22 mouse cellular contexts compared by ENCODE assay signal in genomic region chr6:136041821-136042220, GRCm38 (mm10).
"Had no signal": no experiment of that assay in that cellular context is flagged by ENCODE, and none has a peak within 500 bp of the region (broad histone marks: within the 10 kb centered on the region; RNA-seq: fewer than 3 reads in every experiment).

No protein-coding gene starts in this region.

- H3K27ac ChIP-seq: heart, embryonic 10.5 days; hindbrain, embryonic 10.5 days; hindbrain, embryonic 13.5 days; intestine, embryonic 15.5 days; kidney, embryonic 15.5 days; kidney, postnatal 0 days; limb, embryonic 13.5 days; limb, embryonic 15.5 days; liver, embryonic 12.5 days had no signal

- H3K4me2 ChIP-seq: heart, embryonic 12.5 days; hindbrain, embryonic 13.5 days; intestine, embryonic 15.5 days; kidney, embryonic 15.5 days; limb, embryonic 13.5 days; limb, embryonic 15.5 days; liver, embryonic 12.5 days had no signal

- H3K9me3 ChIP-seq: heart, embryonic 10.5 days; heart, embryonic 12.5 days; hindbrain, embryonic 10.5 days; hindbrain, embryonic 13.5 days; intestine, embryonic 15.5 days; kidney, embryonic 15.5 days; limb, embryonic 13.5 days; limb, embryonic 15.5 days had no signal

- H3K4me1 ChIP-seq: heart, embryonic 10.5 days; heart, embryonic 12.5 days; hindbrain, embryonic 10.5 days; intestine, embryonic 15.5 days; kidney, embryonic 15.5 days; limb, embryonic 13.5 days; limb, embryonic 15.5 days; liver, embryonic 12.5 days had no signal

- ATAC-seq: forebrain, postnatal 0 days; hindbrain, embryonic 16.5 days; inflammation-experienced regulatory T-cells, adult 6 months; intestine, embryonic 15.5 days; intestine, postnatal 0 days; liver, embryonic 12.5 days had no signal

- H3K4me3 ChIP-seq: heart, embryonic 10.5 days; heart, embryonic 12.5 days; hindbrain, embryonic 10.5 days; hindbrain, embryonic 13.5 days; intestine, embryonic 15.5 days; kidney, embryonic 15.5 days; limb, embryonic 13.5 days; limb, embryonic 15.5 days; liver, embryonic 12.5 days had no signal

- H3K27me3 ChIP-seq: heart, embryonic 12.5 days; hindbrain, embryonic 13.5 days; intestine, embryonic 15.5 days; kidney, embryonic 15.5 days; limb, embryonic 13.5 days; limb, embryonic 15.5 days; liver, embryonic 12.5 days had no signal

- H3K36me3 ChIP-seq: heart, embryonic 10.5 days; heart, embryonic 12.5 days; hindbrain, embryonic 10.5 days; intestine, embryonic 15.5 days; kidney, embryonic 15.5 days; limb, embryonic 13.5 days; limb, embryonic 15.5 days; liver, embryonic 12.5 days had no signal

- H3K9ac ChIP-seq: forebrain, postnatal 0 days; heart, embryonic 12.5 days; hindbrain, embryonic 13.5 days; intestine, embryonic 15.5 days; kidney, embryonic 15.5 days; limb, embryonic 13.5 days; limb, embryonic 15.5 days; liver, embryonic 12.5 days had no signal

- DNase-seq: forebrain, postnatal 0 days; gastrocnemius, postnatal 10 days; gastrocnemius, postnatal 25 days; heart, postnatal 4 days; kidney, adult 2 months; kidney, adult 9 months; kidney, postnatal 14 days; layer of hippocampus, postnatal 36 days; left cerebral cortex, postnatal 4 days had no signal
